Mouse (Mus musculus): Measurements from ENCODE around the gene Zscan20. TPM values are rescaled to one million over a fixed set of nuclear protein-coding genes. Genes with fewer than 3 reads are reported as not detected.

Zscan20 gene
- polyA plus RNA-seq, 1 experiment: 4.1 TPM

- no peaks in the 10 kb centered on the region for H3K36me3 ChIP-seq (ENCODE audit: control insufficient read depth, insufficient read depth)
- no peak overlapping the region for H3K4me3 ChIP-seq (ENCODE audit: insufficient read depth, poor library complexity, severe bottlenecking)
- no peaks in the 10 kb centered on the region for H3K79me3 ChIP-seq (ENCODE audit: low read depth)
- TF ChIP-seq MAX (IDR thresholded peaks at IDR 0.05): peak; percentile 17
- TF ChIP-seq MYOG (IDR thresholded peaks at IDR 0.05; ENCODE audit: control insufficient read depth, extremely low read depth, insufficient read length): no peak
- H3K79me2 ChIP-seq (ENCODE audit: control insufficient read depth, insufficient read depth): no peaks in the 10 kb centered on the region
- H3K27me3 ChIP-seq (ENCODE audit: control insufficient read depth, insufficient read depth, insufficient read length): no peaks in the 10 kb centered on the region
- H3ac ChIP-seq (ENCODE audit: control insufficient read depth, insufficient read length, low read depth): no peak overlapping the region
These were observed 38.8 kb upstream of the Zscan20 start for GRCm38 (mm10) chr4:128648567-128649255.

GRCm38 (mm10) chr4:128646762-128647161 lies 36.9 kb upstream of the Zscan20 start:
- H3K79me2 ChIP-seq (ENCODE audit: control insufficient read depth, insufficient read depth): no peaks in the 10 kb centered on the region
- H3K36me3 ChIP-seq (ENCODE audit: control insufficient read depth, insufficient read depth): no peaks in the 10 kb centered on the region
- H3K4me3 ChIP-seq (ENCODE audit: insufficient read depth, poor library complexity, severe bottlenecking): no peak overlapping the region
- no peaks in the 10 kb centered on the region for H3K27me3 ChIP-seq (ENCODE audit: control insufficient read depth, insufficient read depth, insufficient read length)
- H3ac ChIP-seq (ENCODE audit: control insufficient read depth, insufficient read length, low read depth): no peak overlapping the region
- TF ChIP-seq FOSL1 (IDR thresholded peaks at IDR 0.05; ENCODE audit: insufficient read depth, low read length, poor library complexity, severe bottlenecking) (no peak), MYOD1 (IDR thresholded peaks at IDR 0.05; ENCODE audit: control insufficient read depth, insufficient read length, low read depth) (no peak), CEBPB (IDR thresholded peaks at IDR 0.05; ENCODE audit: low read depth) (no peak), MYOG (IDR thresholded peaks at IDR 0.05; ENCODE audit: control insufficient read depth, extremely low read depth, insufficient read length) (no peak), CTCF (IDR thresholded peaks at IDR 0.05; ENCODE audit: control insufficient read depth, insufficient read depth, insufficient read length) (no peak), MAX (IDR thresholded peaks at IDR 0.05) (no peak), USF1 (IDR thresholded peaks at IDR 0.05; ENCODE audit: low read depth) (no peak)
- H3K79me3 ChIP-seq (ENCODE audit: low read depth): no peaks in the 10 kb centered on the region

GRCm38 (mm10) chr4:128645896-128646295 lies 36.0 kb upstream of the Zscan20 start:
- Histone ChIP-seq H3K4me3 (ENCODE audit: insufficient read depth, poor library complexity, severe bottlenecking) (no peak overlapping the region), H3K79me2 (ENCODE audit: control insufficient read depth, insufficient read depth) (no peaks in the 10 kb centered on the region), H3ac (ENCODE audit: control insufficient read depth, insufficient read length, low read depth) (no peak overlapping the region), H3K79me3 (ENCODE audit: low read depth) (no peaks in the 10 kb centered on the region), H3K36me3 (ENCODE audit: control insufficient read depth, insufficient read depth) (no peaks in the 10 kb centered on the region), H3K27me3 (ENCODE audit: control insufficient read depth, insufficient read depth, insufficient read length) (no peaks in the 10 kb centered on the region)
- TF ChIP-seq MYOD1 (IDR thresholded peaks at IDR 0.05; ENCODE audit: control insufficient read depth, insufficient read length, low read depth): no peak
- TF ChIP-seq FOSL1 (IDR thresholded peaks at IDR 0.05; ENCODE audit: insufficient read depth, low read length, poor library complexity, severe bottlenecking): no peak
- TF ChIP-seq MAX (IDR thresholded peaks at IDR 0.05): no peak
- TF ChIP-seq USF1 (IDR thresholded peaks at IDR 0.05; ENCODE audit: low read depth): no peak
- TF ChIP-seq CTCF (IDR thresholded peaks at IDR 0.05; ENCODE audit: control insufficient read depth, insufficient read depth, insufficient read length): no peak
- TF ChIP-seq CEBPB (IDR thresholded peaks at IDR 0.05; ENCODE audit: low read depth): no peak
- no peak for TF ChIP-seq MYOG (IDR thresholded peaks at IDR 0.05; ENCODE audit: control insufficient read depth, extremely low read depth, insufficient read length)

- Histone ChIP-seq H3ac (ENCODE audit: control insufficient read depth, insufficient read length, low read depth) (no peak overlapping the region), H3K36me3 (ENCODE audit: control insufficient read depth, insufficient read depth) (no peaks in the 10 kb centered on the region), H3K79me3 (ENCODE audit: low read depth) (no peaks in the 10 kb centered on the region), H3K27me3 (ENCODE audit: control insufficient read depth, insufficient read depth, insufficient read length) (no peaks in the 10 kb centered on the region), H3K79me2 (ENCODE audit: control insufficient read depth, insufficient read depth) (no peaks in the 10 kb centered on the region), H3K4me3 (ENCODE audit: insufficient read depth, poor library complexity, severe bottlenecking) (no peak overlapping the region)
- TF ChIP-seq MAX (IDR thresholded peaks at IDR 0.05) (no peak), CEBPB (IDR thresholded peaks at IDR 0.05; ENCODE audit: low read depth) (no peak), MYOD1 (IDR thresholded peaks at IDR 0.05; ENCODE audit: control insufficient read depth, insufficient read length, low read depth) (peak; percentile 53), MYOG (IDR thresholded peaks at IDR 0.05; ENCODE audit: control insufficient read depth, extremely low read depth, insufficient read length) (no peak)
These were observed 32.1 kb upstream of the Zscan20 start for GRCm38 (mm10) chr4:128641766-128642717.

- Histone ChIP-seq H3K36me3 (ENCODE audit: control insufficient read depth, insufficient read depth) (no peaks in the 10 kb centered on the region), H3K4me3 (ENCODE audit: insufficient read depth, poor library complexity, severe bottlenecking) (no peak overlapping the region), H3K79me3 (ENCODE audit: low read depth) (no peaks in the 10 kb centered on the region), H3K79me2 (ENCODE audit: control insufficient read depth, insufficient read depth) (no peaks in the 10 kb centered on the region), H3K27me3 (ENCODE audit: control insufficient read depth, insufficient read depth, insufficient read length) (no peaks in the 10 kb centered on the region), H3ac (ENCODE audit: control insufficient read depth, insufficient read length, low read depth) (no peak overlapping the region)
- TF ChIP-seq CEBPB (IDR thresholded peaks at IDR 0.05; ENCODE audit: low read depth) (no peak), MAX (IDR thresholded peaks at IDR 0.05) (no peak), USF1 (IDR thresholded peaks at IDR 0.05; ENCODE audit: low read depth) (no peak), MYOG (IDR thresholded peaks at IDR 0.05; ENCODE audit: control insufficient read depth, extremely low read depth, insufficient read length) (no peak), MYOD1 (IDR thresholded peaks at IDR 0.05; ENCODE audit: control insufficient read depth, insufficient read length, low read depth) (no peak), FOSL1 (IDR thresholded peaks at IDR 0.05; ENCODE audit: insufficient read depth, low read length, poor library complexity, severe bottlenecking) (no peak), CTCF (IDR thresholded peaks at IDR 0.05; ENCODE audit: control insufficient read depth, insufficient read depth, insufficient read length) (no peak)
These were observed 28.5 kb upstream of the Zscan20 start for GRCm38 (mm10) chr4:128638265-128638923.
